Comparison of ENCODE assay signal across 8 mouse cellular contexts in the genomic region with DNA sequence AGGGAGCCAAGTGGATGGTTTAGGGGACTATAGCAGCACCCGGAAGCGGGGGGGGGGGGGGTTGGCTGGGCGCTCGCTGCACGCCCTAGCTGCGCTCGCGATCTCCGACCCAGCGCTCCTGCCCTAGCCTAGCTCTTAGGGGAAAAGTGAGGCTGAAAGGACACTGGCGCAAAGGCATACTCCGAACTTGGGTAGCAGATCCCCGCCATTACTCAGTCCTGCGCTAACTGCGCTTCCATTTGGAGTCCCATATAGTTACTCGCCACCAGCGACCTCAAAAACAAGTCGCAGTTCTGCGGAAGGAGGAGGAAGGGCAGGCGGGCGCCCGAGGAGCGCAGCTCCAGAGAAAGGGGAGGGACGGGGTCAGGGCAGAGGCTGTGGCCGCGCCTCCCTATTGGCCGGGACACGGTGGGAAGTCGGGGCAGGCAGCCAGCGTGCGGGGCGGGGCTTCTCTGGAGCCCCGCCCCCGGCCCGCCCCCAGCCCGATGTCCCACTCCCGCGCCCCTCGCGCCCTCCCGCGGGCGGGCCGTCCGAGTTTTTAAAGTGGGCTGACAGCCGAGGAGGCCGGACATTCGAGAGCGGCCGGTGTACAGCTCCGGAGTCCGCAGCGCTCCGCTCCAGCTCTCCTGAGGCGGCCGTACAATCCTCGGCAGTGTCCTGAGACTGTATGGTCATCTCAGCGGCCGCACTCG. TPM values are rescaled to one million over a fixed set of nuclear protein-coding genes. Genes with fewer than 3 reads are reported as not detected.
DNase-seq lines count a peak whose midpoint lies in the region; ATAC-seq and TF ChIP-seq lines count a peak whose summit lies in the region.

A gene (plus strand): TSS at position 571 of the 692 bp plus-strand sequence.

- peak; percentile 91 for DNase-seq in gastrocnemius, postnatal 10 days
- peak; percentile 71 for DNase-seq in hindbrain, postnatal 0 days (ENCODE audit: low spot score)
- peak; percentile 66 to 77 for DNase-seq in left cerebral cortex, adult 2 months (ENCODE audit: extremely low spot score in 1 of 2, low spot score in 2 of 2)
- peak; percentile 92 for DNase-seq in retina, postnatal 1 day
- DNase-seq in thymus, postnatal 4 days: peak; percentile 80

- under 1% methylated on average over 54 of the region's 60 CpGs for whole genome bisulfite sequencing in hindbrain, postnatal 0 days
- WGBS in macrophage (ENCODE audit: missing documents): under 1% methylated on average over 33 of the region's 60 CpGs

- H3K4me3 ChIP-seq in hindbrain, postnatal 0 days (ENCODE audit: low read length): peak within 1 kb of the TSS; percentile 37
- peak within 1 kb of the TSS; percentile 52 for H3K4me3 ChIP-seq in left cerebral cortex, adult 2 months
- peak within 1 kb of the TSS; percentile 43 for H3K4me3 ChIP-seq in macrophage (ENCODE audit: inconsistent target)

- peak within 1 kb of the TSS; percentile 19; the same call in 1 of the 2 replicates for H3K9ac ChIP-seq in hindbrain, postnatal 0 days (replicated peaks; ENCODE audit: low read length)

- 0 out of 2 replicates have a peak within 1 kb of the TSS, but pooled peaks have one; percentile 41 for H3K27ac ChIP-seq in hindbrain, postnatal 0 days
- H3K27ac ChIP-seq in left cerebral cortex, adult 2 months: peak within 1 kb of the TSS; percentile 86
- no peak within 1 kb of the TSS; the same call in 1 of the 2 replicates for H3K27ac ChIP-seq in macrophage

- TF ChIP-seq CTCF in hindbrain, postnatal 0 days (IDR thresholded peaks at IDR 0.05; ENCODE audit: low read depth): no peak
- TF ChIP-seq CTCF in left cerebral cortex, adult 2 months (IDR thresholded peaks at IDR 0.05): no peak; the same call in 1 of the 2 replicates

- H3K4me2 ChIP-seq in hindbrain, postnatal 0 days (ENCODE audit: low read depth, low read length): peak within 1 kb of the TSS; percentile 88

- H3K4me1 ChIP-seq in hindbrain, postnatal 0 days (ENCODE audit: insufficient read depth, low read length): no peaks in the 10 kb centered on the region

- peak; percentile 78 for ATAC-seq in activated CD4-positive, CD25-positive, alpha-beta regulatory T cell, adult 4 months
- ATAC-seq in common myeloid progenitor, adult 5-6 weeks (replicated peaks; ENCODE audit: low read depth, poor library complexity, severe bottlenecking): peak; percentile 80
- ATAC-seq in hindbrain, postnatal 0 days: peak; percentile 92

- peaks cover 28% of the 10 kb centered on the region for H3K27me3 ChIP-seq in hindbrain, postnatal 0 days (ENCODE audit: insufficient read depth, low read length)

- no peaks in the 10 kb centered on the region for H3K36me3 ChIP-seq in hindbrain, postnatal 0 days (ENCODE audit: insufficient read depth, low read length)
- no peaks in the 10 kb centered on the region for H3K36me3 ChIP-seq in macrophage (ENCODE audit: inconsistent target)

- H3K9me3 ChIP-seq in hindbrain, postnatal 0 days (ENCODE audit: low read length): no peaks in the 10 kb centered on the region

- H3K79me2 ChIP-seq in macrophage (ENCODE audit: inconsistent target): no peaks in the 10 kb centered on the region

- intact Hi-C loops in left cerebral cortex, adult 2 months (cut with DNase I): loop anchor here (5.0 kb wide), 1 partner anchor 256 kb away; no protein-coding TSS in a partner anchor

RNA-seq across cellular contexts. Expression of the gene that starts here (rescaled TPM):
- polyA plus RNA-seq in activated CD4-positive, CD25-positive, alpha-beta regulatory T cell, adult 4 months (2017; shearing (Covaris generic)): 1 to 10 TPM; 2.1 to 3.8 TPM
- total RNA-seq in common myeloid progenitor, adult 5-6 weeks (2017): 0.10 and 0.41 TPM in 2 replicates
- 10 to 100 TPM; 76.9 to 88.9 TPM for total RNA-seq in gastrocnemius, postnatal 10 days (2021)
- total RNA-seq in hindbrain, postnatal 0 days (2014; rRNA removed): 16.7 and 18.1 TPM in 2 replicates
- polyA plus RNA-seq in hindbrain, postnatal 0 days (2015; fragmentation: Nextera tagmentation; extraction: Ambion mirVana): 5.3 and 5.6 TPM in 2 replicates
- 10 to 100 TPM; 93.6 to 97.0 TPM for total RNA-seq in left cerebral cortex, adult 2 months (2021)
- total RNA-seq in macrophage (2018; cell fraction: chromatin; rRNA removed): 1 to 10 TPM in 7 of 26 experiments, under 1 TPM in 13, not detected in 6; 0.08 to 6.3 (median 0.74) TPM
- total RNA-seq in macrophage (2018; cell fraction: cytosol; rRNA removed): 1 to 10 TPM in 14 of 26 experiments, under 1 TPM in 12; 0.25 to 7.1 (median 2.9) TPM
- total RNA-seq in macrophage (2018; cell fraction: nucleus; rRNA removed): 1 to 10 TPM in 13 of 26 experiments, under 1 TPM in 13; 0.12 to 5.6 (median 0.95) TPM
- polyA plus RNA-seq in macrophage (2018): 1.8 to 9.6 TPM (median 6.8 TPM) in 3 replicates

Comparison
In these comparisons a context has a peak if more than half of its experiments do, and no peak if none do; other contexts are left out.
1. RNA of the gene that starts here (total RNA-seq): 93.6 to 97.0 TPM in left cerebral cortex, adult 2 months, 76.9 to 88.9 TPM in gastrocnemius, postnatal 10 days and 16.7 to 18.1 TPM in hindbrain, postnatal 0 days; 0.10 to 0.41 TPM in common myeloid progenitor, adult 5-6 weeks; every median in the first group is over 10 times any median in the second.
2. Peak in ATAC-seq in common myeloid progenitor, adult 5-6 weeks; RNA of the gene not detected or under 1 TPM.
3. Peak in every context shown above with its lines, with median percentiles within 50 percentile points of each other: ATAC-seq, DNase-seq and H3K4me3 ChIP-seq.